Mouse (Mus musculus) limb, embryonic 13.5 days (tissue): ENCODE measurements around the gene Klk1b26. TPM values are rescaled to one million over a fixed set of nuclear protein-coding genes. Genes with fewer than 3 reads are reported as not detected.
"Not testable (repeated sequence)": the region's sequence is repeated elsewhere in the genome, so short reads cannot be mapped to it uniquely, and the experiment has no call there.

Experiments used
- ATAC-seq: fragments of 200-750 bp; cut with Nextera tagmentation; 2 replicates; pipeline ENCODE4 v1.8.0; 2017; ENCODE audit warnings: low read depth, moderate number of reproducible peaks, moderate TSS enrichment; ENCODE audit not compliant: low FRiP score
- H3K27ac ChIP-seq: fragments of 300-500 bp; sonication (generic); 2 replicates; pipeline ENCODE4 v1.5.1; 2015; ENCODE audit warnings: inconsistent platforms, mild to moderate bottlenecking, moderate library complexity
- H3K27me3 ChIP-seq: fragments of 300-500 bp; sonication (generic); 2 replicates; pipeline ENCODE4 v1.6.1; 2015; ENCODE audit warnings: mild to moderate bottlenecking, inconsistent platforms
- H3K36me3 ChIP-seq: fragments of 300-500 bp; sonication (generic); 2 replicates; pipeline ENCODE4 v1.6.1; 2015; ENCODE audit warnings: inconsistent platforms, mild to moderate bottlenecking, moderate library complexity
- H3K4me1 ChIP-seq: fragments of 300-500 bp; sonication (generic); 2 replicates; pipeline ENCODE4 v1.6.1; 2015; ENCODE audit warnings: inconsistent platforms
- H3K4me2 ChIP-seq: fragments of 300-500 bp; sonication (generic); replicated peaks from 2 replicates; pipeline ENCODE4 v1.6.1; 2015; ENCODE audit warnings: inconsistent platforms, mild to moderate bottlenecking, moderate library complexity
- H3K4me3 ChIP-seq: fragments of 300-500 bp; sonication (generic); 2 replicates; pipeline ENCODE4 v1.5.1; 2015; ENCODE audit warnings: moderate library complexity, mild to moderate bottlenecking, inconsistent platforms
- H3K9ac ChIP-seq: fragments of 300-500 bp; sonication (generic); 2 replicates; pipeline ENCODE4 v1.6.1; 2015; ENCODE audit warnings: mild to moderate bottlenecking, inconsistent platforms
- H3K9me3 ChIP-seq: fragments of 300-500 bp; sonication (generic); 2 replicates; pipeline ENCODE4 v1.6.1; 2016; ENCODE audit warnings: inconsistent platforms
- WGBS: fragments of 180-500 bp; shearing (Covaris S2); methylation state at CpG from one replicate; pipeline ENCODE4 v1.1.7; 2015; 5-methylcytosine and 5-hydroxymethylcytosine counted together
- polyA plus RNA-seq: library from polyadenylated mRNA; unstranded; fragments of >200 nt; fragmentation: Nextera tagmentation; extraction: Ambion mirVana; gene quantifications from 2 replicates; pipeline ENCODE4 v1.2.1, GENCODE M21; 2015

Gene Klk1b26
- not detected in 2 replicates for polyA plus RNA-seq

- H3K27ac ChIP-seq, H3K4me1 ChIP-seq, H3K36me3 ChIP-seq, H3K9ac ChIP-seq, H3K4me3 ChIP-seq, H3K9me3 ChIP-seq, H3K27me3 ChIP-seq, H3K4me2 ChIP-seq, ATAC-seq: not testable (repeated sequence)
Observed at GRCm38 (mm10) chr7:44011868-44012267, at the start of gene Klk1b26. Klk1b26 (plus strand) TSS chr7:44012168.

- no peak within 1 kb of the TSS for H3K4me3 ChIP-seq
- H3K4me1 ChIP-seq = no peaks in the 10 kb centered on the region
- no peak within 1 kb of the TSS for H3K9ac ChIP-seq
- no peak for ATAC-seq
- no peaks in the 10 kb centered on the region for H3K9me3 ChIP-seq
- no peak within 1 kb of the TSS for H3K4me2 ChIP-seq
- H3K36me3 ChIP-seq = no peaks in the 10 kb centered on the region
- 70% methylated on average over 3 of the region's 3 CpGs for WGBS
- no peaks in the 10 kb centered on the region for H3K27me3 ChIP-seq
- H3K27ac ChIP-seq = no peak within 1 kb of the TSS
Observed at GRCm38 (mm10) chr7:43966451-43966850, 45.5 kb upstream of the Klk1b26 start, which contains the start of gene Klk1b1. Klk1b1 (plus strand) TSS chr7:43966751.

GRCm38 (mm10) chr7:43967058-43967457 is 44.9 kb upstream of the Klk1b26 start:
- no peak for ATAC-seq
- Histone ChIP-seq H3K4me3 (no peak overlapping the region), H3K4me1 (no peaks in the 10 kb centered on the region), H3K36me3 (no peaks in the 10 kb centered on the region), H3K27ac (no peak overlapping the region), H3K9me3 (no peaks in the 10 kb centered on the region), H3K27me3 (no peaks in the 10 kb centered on the region), H3K9ac (no peak overlapping the region), H3K4me2 (no peak overlapping the region)
- 79% methylated on average over 3 of the region's 3 CpGs for WGBS

GRCm38 (mm10) chr7:43967612-43968011 is 44.4 kb upstream of the Klk1b26 start:
- WGBS = 81% methylated on average over 2 of the region's 2 CpGs
- Histone ChIP-seq H3K9me3 (no peaks in the 10 kb centered on the region), H3K4me3 (no peak overlapping the region), H3K36me3 (no peaks in the 10 kb centered on the region), H3K27ac (no peak overlapping the region), H3K9ac (no peak overlapping the region), H3K27me3 (no peaks in the 10 kb centered on the region), H3K4me2 (no peak overlapping the region), H3K4me1 (no peaks in the 10 kb centered on the region)
- ATAC-seq = no peak

DNA sequence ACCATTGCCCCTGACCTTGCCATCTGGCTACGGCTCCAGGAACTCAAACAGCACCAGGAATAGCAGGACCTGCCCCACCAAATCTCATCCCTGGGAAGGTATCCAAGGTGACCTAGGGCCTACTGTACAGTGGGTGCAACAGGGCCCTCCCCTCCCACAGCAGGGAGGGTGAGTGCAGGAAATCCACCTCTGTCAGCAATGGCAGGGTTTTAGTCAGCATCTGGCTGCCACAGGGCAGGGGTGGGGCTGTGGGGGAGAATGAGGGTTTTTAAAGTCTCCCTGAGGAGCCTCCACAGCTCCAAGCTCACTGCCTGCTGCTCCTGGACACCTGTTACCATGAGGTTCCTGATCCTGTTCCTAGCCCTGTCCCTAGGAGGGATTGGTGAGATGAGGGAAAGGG is 36.2 kb upstream of the Klk1b26 start, which contains the start of gene Klk1b9:
Gene Klk1b9 (plus strand): TSS at position 301 of the 400 bp plus-strand sequence.
- not testable (repeated sequence) for H3K27me3 ChIP-seq, H3K4me3 ChIP-seq, H3K27ac ChIP-seq, H3K4me2 ChIP-seq, ATAC-seq, H3K4me1 ChIP-seq, H3K9ac ChIP-seq, H3K9me3 ChIP-seq, H3K36me3 ChIP-seq
- WGBS = 72% methylated on average over 1 of the region's 1 CpGs

DNA sequence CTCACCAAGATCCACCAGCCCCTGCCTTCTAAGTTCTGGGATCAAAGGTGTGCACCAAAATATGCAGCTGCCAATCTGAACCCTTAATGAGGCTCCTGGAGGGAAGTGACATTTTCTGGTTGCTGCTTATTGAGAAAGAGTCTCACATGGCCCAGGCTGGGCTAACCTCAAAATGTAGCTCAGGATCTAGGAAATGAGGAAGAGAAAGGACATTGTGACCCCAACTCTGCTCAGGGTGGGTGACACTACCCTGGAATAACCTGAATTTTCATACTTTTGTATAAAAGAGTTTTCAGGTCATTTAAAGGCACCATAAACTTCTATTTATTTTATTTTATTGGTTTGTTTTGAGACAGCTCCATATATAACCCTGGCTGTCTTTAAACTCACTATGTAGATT is 26.3 kb upstream of the Klk1b26 start:
- H3K4me3 ChIP-seq = no peak overlapping the region
- no peaks in the 10 kb centered on the region for H3K4me1 ChIP-seq
- H3K4me2 ChIP-seq = no peak overlapping the region
- H3K27ac ChIP-seq = no peak overlapping the region
- ATAC-seq = no peak
- H3K9ac ChIP-seq = no peak overlapping the region
- H3K27me3 ChIP-seq = no peaks in the 10 kb centered on the region
- no peaks in the 10 kb centered on the region for H3K9me3 ChIP-seq
- no peaks in the 10 kb centered on the region for H3K36me3 ChIP-seq

DNA sequence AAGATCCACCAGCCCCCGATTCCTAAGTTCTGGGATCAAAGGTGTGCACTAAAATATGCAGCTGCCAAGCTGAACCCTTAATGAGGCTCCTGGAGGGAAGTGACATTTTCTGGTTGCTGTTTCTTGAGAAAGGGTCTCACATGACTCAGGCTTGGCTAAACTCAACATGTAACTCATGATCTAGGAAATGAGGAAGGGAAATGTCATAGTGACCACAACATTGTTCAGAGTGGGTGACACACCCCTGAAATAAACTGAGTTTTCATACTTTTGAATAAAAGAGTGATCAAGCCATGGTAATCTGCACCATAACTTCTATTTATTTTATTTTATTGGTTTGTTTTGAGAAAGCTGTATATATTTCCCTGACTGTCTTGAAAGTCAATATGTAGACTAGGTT is 17.1 kb upstream of the Klk1b26 start:
- H3K9ac ChIP-seq, ATAC-seq, H3K4me2 ChIP-seq, H3K36me3 ChIP-seq, H3K9me3 ChIP-seq, H3K4me3 ChIP-seq, H3K27ac ChIP-seq, H3K4me1 ChIP-seq, H3K27me3 ChIP-seq: not testable (repeated sequence)
- WGBS = 43% methylated on average over 1 of the region's 1 CpGs

DNA sequence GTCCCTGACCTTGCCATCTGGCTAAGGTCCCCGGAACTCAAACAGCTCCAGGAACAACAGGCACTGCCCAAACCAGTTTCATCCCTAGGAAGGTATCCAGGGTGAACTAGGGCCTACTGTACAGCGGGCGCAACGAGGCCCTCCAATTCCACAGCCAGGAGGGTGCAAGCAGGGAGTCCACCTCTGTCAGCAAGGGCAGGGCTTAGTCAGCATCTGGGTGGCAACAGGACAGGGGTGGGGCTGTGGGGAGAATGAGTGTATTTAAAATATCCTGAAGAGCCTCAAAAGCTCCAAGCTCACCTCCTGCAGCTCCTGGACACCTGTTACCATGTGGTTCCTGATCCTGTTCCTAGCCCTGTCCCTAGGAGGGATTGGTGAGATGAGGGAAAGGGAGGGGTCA is 16.4 kb upstream of the Klk1b26 start, which contains the start of gene Klk1b11:
Gene Klk1b11 (plus strand): TSS at position 301 of the 400 bp plus-strand sequence.
- H3K4me3 ChIP-seq, H3K9ac ChIP-seq, H3K36me3 ChIP-seq, H3K27me3 ChIP-seq, H3K9me3 ChIP-seq, H3K27ac ChIP-seq, ATAC-seq, H3K4me1 ChIP-seq, H3K4me2 ChIP-seq: not testable (repeated sequence)
- 86% methylated on average over 4 of the region's 4 CpGs for WGBS

DNA sequence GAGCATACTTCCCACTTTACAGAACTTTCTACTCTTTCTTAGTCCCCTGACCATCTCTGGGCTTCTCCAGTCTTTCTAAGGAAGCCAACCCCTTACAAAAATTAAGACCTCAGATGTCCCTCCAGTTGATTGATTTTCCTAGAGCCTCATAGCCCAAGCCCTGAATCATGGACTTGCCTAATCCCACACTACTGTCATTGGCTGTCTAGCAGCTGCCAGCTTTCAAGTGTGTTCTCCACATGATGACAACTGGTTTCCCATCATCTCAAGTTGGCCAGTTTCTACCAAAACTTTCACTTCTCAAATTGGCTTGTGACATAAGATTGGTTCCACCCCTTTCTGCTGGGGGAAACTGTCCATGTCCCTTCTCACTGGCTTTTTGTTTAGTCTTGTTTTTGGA is 7.1 kb upstream of the Klk1b26 start:
- no peaks in the 10 kb centered on the region for H3K4me1 ChIP-seq
- H3K27ac ChIP-seq = no peak overlapping the region
- ATAC-seq = no peak
- H3K4me2 ChIP-seq = no peak overlapping the region
- no peaks in the 10 kb centered on the region for H3K27me3 ChIP-seq
- no peaks in the 10 kb centered on the region for H3K36me3 ChIP-seq
- H3K9me3 ChIP-seq = no peaks in the 10 kb centered on the region
- H3K4me3 ChIP-seq = no peak overlapping the region
- H3K9ac ChIP-seq = no peak overlapping the region

DNA sequence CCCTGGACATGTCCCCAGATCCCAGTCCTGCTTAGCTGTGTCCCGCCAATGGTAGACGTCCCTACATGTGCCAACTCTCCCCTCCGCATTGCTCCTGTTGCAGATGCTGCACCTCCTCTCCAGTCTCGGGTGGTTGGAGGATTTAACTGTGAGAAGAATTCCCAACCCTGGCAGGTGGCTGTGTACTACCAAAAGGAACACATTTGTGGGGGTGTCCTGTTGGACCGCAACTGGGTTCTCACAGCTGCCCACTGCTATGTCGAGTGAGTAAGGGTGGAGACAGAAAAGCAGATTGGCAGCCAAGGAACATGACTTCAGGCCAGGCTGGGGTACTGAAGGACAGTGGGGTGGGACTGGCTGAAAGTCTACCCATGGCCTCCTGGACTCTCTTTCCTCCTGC is 2.7 kb downstream of the Klk1b26 start:
- H3K9me3 ChIP-seq, H3K4me3 ChIP-seq, H3K4me1 ChIP-seq, H3K4me2 ChIP-seq, H3K27ac ChIP-seq, H3K27me3 ChIP-seq, H3K36me3 ChIP-seq, ATAC-seq, H3K9ac ChIP-seq: not testable (repeated sequence)
- 87% methylated on average over 6 of the region's 6 CpGs for WGBS

DNA sequence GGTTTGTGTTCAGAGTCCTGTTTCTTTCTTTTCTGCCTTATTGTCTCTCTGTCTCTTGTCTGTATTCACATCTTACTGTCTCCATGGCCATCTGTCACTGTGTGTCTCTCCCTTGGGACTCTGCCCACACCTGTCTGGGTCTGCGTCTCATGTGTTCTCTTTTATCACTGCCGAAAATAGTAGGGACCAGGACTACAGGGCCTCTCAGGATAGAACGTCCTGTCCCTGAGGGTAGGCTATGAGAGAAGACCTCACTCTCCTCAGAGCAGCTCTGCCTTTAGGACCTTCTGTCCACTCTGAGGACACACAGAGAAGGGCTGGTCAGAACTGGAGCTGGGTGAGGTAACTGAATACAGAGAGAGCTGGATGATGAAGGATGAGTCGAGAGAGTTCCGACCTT is 3.1 kb downstream of the Klk1b26 start:
- H3K27me3 ChIP-seq = no peaks in the 10 kb centered on the region
- no peak overlapping the region for H3K9ac ChIP-seq
- H3K4me3 ChIP-seq = no peak overlapping the region
- no peaks in the 10 kb centered on the region for H3K4me1 ChIP-seq
- H3K4me2 ChIP-seq = no peak overlapping the region
- WGBS = 84% methylated on average over 5 of the region's 5 CpGs
- no peaks in the 10 kb centered on the region for H3K36me3 ChIP-seq
- H3K9me3 ChIP-seq = no peaks in the 10 kb centered on the region
- no peak overlapping the region for H3K27ac ChIP-seq
- no peak for ATAC-seq

- not testable (repeated sequence) for H3K27ac ChIP-seq, H3K4me1 ChIP-seq, ATAC-seq, H3K4me2 ChIP-seq, H3K9ac ChIP-seq, H3K4me3 ChIP-seq, H3K27me3 ChIP-seq, H3K36me3 ChIP-seq, H3K9me3 ChIP-seq
- WGBS = 64% methylated on average over 3 of the region's 3 CpGs
Observed at GRCm38 (mm10) chr7:44051990-44052389, 40.0 kb downstream of the Klk1b26 start, which contains the start of gene Klk1b27. Klk1b27 (plus strand) TSS chr7:44052290.
